Mouse (Mus musculus) liver, adult 2 months (tissue): ENCODE data around the gene Rbfox3. TPM values are rescaled to one million over a fixed set of nuclear protein-coding genes. Genes with fewer than 3 reads are reported as not detected.

Experiments used
- DNase-seq: peaks from one replicate; pipeline ENCODE4 v3.0.0-alpha.2; 2011; ENCODE audit warnings: low read depth, low spot score; ENCODE audit errors: extremely low read depth
- H3K27ac ChIP-seq: fragments of 200-500 bp; replicated peaks from 2 replicates; pipeline ENCODE4 v1.5.1; 2012; ENCODE audit warnings: low read depth, mild to moderate bottlenecking, control low read depth, inconsistent platforms, low read length; ENCODE audit not compliant: insufficient read depth
- H3K27me3 ChIP-seq: fragments of 200-500 bp; 2 replicates; pipeline ENCODE4 v1.6.1; 2012; ENCODE audit warnings: mild to moderate bottlenecking, moderate library complexity, low read length, inconsistent platforms; ENCODE audit not compliant: control insufficient read depth, insufficient read depth
- H3K36me3 ChIP-seq: fragments of 200-500 bp; 2 replicates; pipeline ENCODE4 v1.6.1; 2012; ENCODE audit warnings: low read length, inconsistent platforms; ENCODE audit not compliant: control insufficient read depth, insufficient read depth
- H3K4me1 ChIP-seq: fragments of 200-500 bp; 2 replicates; pipeline ENCODE4 v1.6.1; 2011; ENCODE audit warnings: low read length; ENCODE audit not compliant: control insufficient read depth, insufficient read depth
- H3K4me3 ChIP-seq: fragments of 200-500 bp; 2 replicates; pipeline ENCODE4 v1.5.1; 2011; ENCODE audit warnings: low read depth, mild to moderate bottlenecking, control low read depth, low read length, moderate library complexity; ENCODE audit not compliant: insufficient read depth
- H3K79me2 ChIP-seq: fragments of 200-500 bp; 2 replicates; pipeline ENCODE4 v1.6.1; 2012; ENCODE audit warnings: inconsistent platforms, mild to moderate bottlenecking, low read length, moderate library complexity; ENCODE audit not compliant: control insufficient read depth, insufficient read depth
- H3K9ac ChIP-seq: fragments of 200-500 bp; 2 replicates; pipeline ENCODE4 v1.6.1; 2012; ENCODE audit warnings: low read depth, mild to moderate bottlenecking, control low read depth, inconsistent platforms, low read length
- CTCF ChIP-seq: fragments of 200-500 bp; IDR thresholded peaks from 2 replicates; pipeline ENCODE4 v1.5.1; 2011; ENCODE audit warnings: low read depth, low read length, control low read depth
- POLR2A ChIP-seq: fragments of 200-500 bp; IDR thresholded peaks from 2 replicates; pipeline ENCODE4 v1.6.1; 2011; ENCODE audit warnings: low read length, control low read depth; ENCODE audit not compliant: insufficient read depth; ENCODE audit errors: extremely low read depth
- WGBS: fragments of 180-500 bp; shearing (Covaris S2); methylation state at CpG from one replicate; pipeline ENCODE4 v1.1.7; 2018; 5-methylcytosine and 5-hydroxymethylcytosine counted together
- polyA plus RNA-seq: library from polyadenylated mRNA; depleted of rRNA; stranded (reverse); fragments of >200 nt; gene quantifications from 2 replicates; pipeline ENCODE4 v1.2.3, GENCODE M21; 2012
- total RNA-seq: library from RNA; depleted of rRNA; stranded (reverse); fragments of >200 nt; gene quantifications from 2 replicates; pipeline ENCODE4 v1.2.3, GENCODE M21; 2014

The Rbfox3 gene
- total and polyA plus RNA-seq, 2 experiments: 0.28 to 0.44 TPM

- Histone ChIP-seq H3K79me2 (no peaks in the 10 kb centered on the region), H3K4me3 (no peak overlapping the region), H3K9ac (no peak overlapping the region), H3K36me3 (no peaks in the 10 kb centered on the region), H3K27ac (no peak overlapping the region), H3K27me3 (no peaks in the 10 kb centered on the region), H3K4me1 (no peaks in the 10 kb centered on the region)
- WGBS: 7% methylated on average over 15 of the region's 15 CpGs
- TF ChIP-seq CTCF: peak; percentile 34; the same call in 1 of the 2 replicates
- TF ChIP-seq POLR2A: no peak
- peak; percentile 49 for DNase-seq
These were observed 326.6 kb downstream of the Rbfox3 start for GRCm38 (mm10) chr11:118584826-118585225.

- Histone ChIP-seq H3K79me2 (no peaks in the 10 kb centered on the region), H3K9ac (no peak overlapping the region), H3K4me1 (no peaks in the 10 kb centered on the region), H3K27ac (no peak overlapping the region), H3K36me3 (no peaks in the 10 kb centered on the region), H3K4me3 (no peak overlapping the region), H3K27me3 (no peaks in the 10 kb centered on the region)
- TF ChIP-seq CTCF (no peak), POLR2A (no peak)
- DNase-seq: no peak
- 94% methylated on average over 1 of the region's 1 CpGs for WGBS
These were observed 327.4 kb downstream of the Rbfox3 start for GRCm38 (mm10) chr11:118583989-118584388.

GRCm38 (mm10) chr11:118583573-118583972, 327.8 kb downstream of the Rbfox3 start:
- DNase-seq: no peak
- TF ChIP-seq CTCF (no peak), POLR2A (no peak)
- Histone ChIP-seq H3K27ac (no peak overlapping the region), H3K36me3 (no peaks in the 10 kb centered on the region), H3K9ac (no peak overlapping the region), H3K4me1 (no peaks in the 10 kb centered on the region), H3K79me2 (no peaks in the 10 kb centered on the region), H3K4me3 (no peak overlapping the region), H3K27me3 (no peaks in the 10 kb centered on the region)
- WGBS: 86% methylated on average over 8 of the region's 8 CpGs

GRCm38 (mm10) chr11:118581019-118581418, 330.4 kb downstream of the Rbfox3 start:
- TF ChIP-seq CTCF (no peak), POLR2A (no peak)
- no peak overlapping the region for H3K4me3 ChIP-seq

GRCm38 (mm10) chr11:118579622-118580021, 331.8 kb downstream of the Rbfox3 start:
- 0 out of 2 replicates have a peak, but pooled peaks cover 2% of the 10 kb centered on the region for H3K27me3 ChIP-seq
- 73% methylated on average over 8 of the region's 8 CpGs for WGBS
- no peaks in the 10 kb centered on the region for H3K79me2 ChIP-seq
- no peak for TF ChIP-seq CTCF
- TF ChIP-seq POLR2A: no peak
- H3K9ac ChIP-seq: no peak overlapping the region
- no peaks in the 10 kb centered on the region for H3K36me3 ChIP-seq
- H3K4me3 ChIP-seq: no peak overlapping the region
- DNase-seq: no peak
- no peaks in the 10 kb centered on the region for H3K4me1 ChIP-seq
- H3K27ac ChIP-seq: no peak overlapping the region

More at GRCm38 (mm10) chr11:118581019-118581418, 330.4 kb downstream of the Rbfox3 start:
- no peaks in the 10 kb centered on the region for H3K4me1 ChIP-seq
- no peak for DNase-seq
- no peak overlapping the region for H3K27ac ChIP-seq
- no peaks in the 10 kb centered on the region for H3K36me3 ChIP-seq
- no peak overlapping the region for H3K9ac ChIP-seq
- H3K79me2 ChIP-seq: no peaks in the 10 kb centered on the region
- 0 out of 2 replicates have a peak, but pooled peaks cover 2% of the 10 kb centered on the region for H3K27me3 ChIP-seq
- 26% methylated on average over 4 of the region's 4 CpGs for WGBS

GRCm38 (mm10) chr11:118577271-118577670, 334.1 kb downstream of the Rbfox3 start:
- Histone ChIP-seq H3K79me2 (no peaks in the 10 kb centered on the region), H3K27me3 (0 out of 2 replicates have a peak, but pooled peaks cover 2% of the 10 kb centered on the region), H3K9ac (no peak overlapping the region), H3K36me3 (no peaks in the 10 kb centered on the region), H3K4me3 (no peak overlapping the region), H3K27ac (no peak overlapping the region), H3K4me1 (no peaks in the 10 kb centered on the region)
- DNase-seq: no peak
- WGBS: 62% methylated on average over 15 of the region's 15 CpGs
- no peak for TF ChIP-seq POLR2A
- no peak for TF ChIP-seq CTCF
